Mouse (Mus musculus) embryo, embryonic 10 days (tissue): ENCODE measurements around the gene Gm10340.
"Not testable (repeated sequence)": the region's sequence is repeated elsewhere in the genome, so short reads cannot be mapped to it uniquely, and the experiment has no call there.

ENCODE experiments used
- DNase-seq: peaks from one replicate; pipeline ENCODE4 v3.0.0-alpha.2; 2015; ENCODE audit warnings: low spot score

Gm10340 gene

DNA sequence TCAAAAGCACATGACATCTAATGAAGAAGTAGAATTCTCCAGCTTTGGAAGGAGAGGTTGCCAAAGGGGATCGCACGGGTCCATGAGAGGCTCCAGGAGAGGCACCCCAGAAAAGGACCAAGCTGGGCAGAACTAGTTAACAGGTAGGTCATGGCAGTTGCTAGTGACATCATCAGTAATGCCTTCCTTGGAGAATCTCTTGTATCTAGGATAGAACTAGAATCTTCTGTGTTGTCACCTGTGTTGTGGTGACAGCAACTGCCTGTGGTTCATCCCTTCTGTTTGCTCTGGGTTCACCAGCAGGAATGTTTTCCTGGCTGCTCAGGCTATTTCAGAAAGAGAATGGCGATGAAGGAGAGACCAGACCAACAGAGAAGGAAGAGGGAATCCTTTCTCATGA lies at the start of gene Gm10340:
Gene Gm10340, plus strand, starts transcription at position 301 of the 400 bp plus-strand sequence.
- DNase-seq, result not testable (repeated sequence)

DNA sequence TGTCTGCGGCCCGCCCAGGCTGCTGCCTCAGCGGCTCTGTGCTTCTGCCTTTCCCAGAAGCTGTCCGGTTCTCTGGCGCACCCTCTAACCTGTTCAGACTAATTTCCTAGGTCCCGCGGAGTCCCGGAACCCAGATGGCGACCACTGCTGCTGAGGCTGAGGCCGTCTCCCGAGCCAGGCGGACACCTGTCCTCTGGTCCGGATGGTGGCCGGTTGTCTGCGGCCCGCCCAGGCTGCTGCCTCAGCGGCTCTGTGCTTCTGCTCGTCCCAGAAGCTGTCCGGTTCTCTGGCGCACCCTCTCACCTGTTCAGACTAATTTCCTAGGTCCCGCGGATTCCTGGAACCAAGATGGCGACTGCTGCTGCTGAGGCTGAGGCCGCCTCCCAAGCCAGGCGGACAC lies 17.7 kb upstream of the Gm10340 start:
- not testable (repeated sequence) for DNase-seq

DNA sequence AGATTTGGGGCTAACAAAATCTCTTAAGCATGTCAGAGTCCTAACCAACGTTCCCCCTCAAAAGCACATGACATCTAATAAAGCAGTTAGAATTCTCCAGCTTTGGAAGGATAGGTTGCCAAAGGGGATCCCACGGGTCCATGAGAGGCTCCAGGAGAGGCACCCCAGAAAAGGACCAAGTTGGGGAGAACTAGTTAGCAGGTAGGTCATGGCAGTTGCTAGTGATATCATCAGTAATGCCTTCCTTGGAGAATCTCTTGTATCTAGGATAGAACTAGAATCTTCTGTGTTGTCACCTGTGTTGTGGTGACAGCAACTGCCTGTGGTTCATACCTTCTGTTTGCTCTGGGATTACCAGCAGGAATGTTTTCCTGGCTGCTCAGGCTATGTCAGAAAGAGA lies 54.2 kb downstream of the Gm10340 start, which contains the start of gene Gm5795:
Gene Gm5795, plus strand, starts transcription at position 301 of the 400 bp plus-strand sequence.
- not testable (repeated sequence) for DNase-seq
